Mouse (Mus musculus) lung, adult 10 weeks (tissue): ENCODE measurements around the gene Pdlim3. TPM values are rescaled to one million over a fixed set of nuclear protein-coding genes. Genes with fewer than 3 reads are reported as not detected.

Experiments
- polyA plus RNA-seq: library from polyadenylated mRNA; stranded (reverse); fragments of 350-450 nt; fragmentation: Illumina TruSeq; extraction: RNeasy Lipid Tissue Mini Kit (QIAGEN cat#74804); gene quantifications from one replicate; pipeline ENCODE4 v1.2.3, GENCODE M21; 2014; ENCODE audit warnings: low read depth, low replicate concordance; ENCODE audit not compliant: insufficient read depth

Pdlim3 gene
- 16.2 TPM for polyA plus RNA-seq

GRCm38 (mm10) chr8:45885202-45885685 is at the start of gene Pdlim3:
Gene Pdlim3, plus strand, starts transcription at chr8:45885461.

DNA sequence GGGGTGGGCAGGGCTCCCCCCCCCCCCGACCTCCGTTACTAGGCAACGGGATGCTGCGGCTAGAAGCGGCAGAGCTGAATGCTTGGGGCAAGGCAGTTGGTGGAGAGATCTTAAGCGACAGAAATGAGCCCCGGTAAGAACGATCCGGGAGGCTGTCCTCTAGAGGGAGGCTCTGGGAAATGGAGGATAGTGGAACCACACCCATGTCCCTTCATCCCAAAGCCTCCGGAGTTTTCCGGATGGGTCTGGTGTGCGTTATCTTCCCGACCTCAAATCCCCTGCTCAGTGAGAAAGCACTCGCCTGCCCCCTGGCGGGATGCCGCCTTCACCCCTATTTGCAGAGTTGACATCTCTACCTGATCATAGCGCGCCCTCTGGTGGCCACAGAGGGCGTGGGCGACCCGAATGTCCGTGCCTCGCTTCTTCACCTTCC is 49.3 kb downstream of the Pdlim3 start, which contains the start of gene Ccdc110:
Gene Ccdc110 (plus strand): TSS at position 38 of the 433 bp plus-strand sequence.

Other genes starting within 250 kb of the Pdlim3 start
- not detected for gene Ccdc110, start 49.2 kb downstream of the Pdlim3 start, polyA plus RNA-seq
- gene 1700029J07Rik, start 89.8 kb downstream of the Pdlim3 start, polyA plus RNA-seq, result 6.2 TPM
- gene Ufsp2, start 90.1 kb downstream of the Pdlim3 start, polyA plus RNA-seq, result 24.3 TPM
- 0.45 TPM for gene Lrp2bp, start 113.8 kb downstream of the Pdlim3 start, polyA plus RNA-seq
- 7.3 TPM for gene Ankrd37, start 120.2 kb downstream of the Pdlim3 start, polyA plus RNA-seq